Mouse (Mus musculus): ENCODE data around the gene Muc4. TPM values are rescaled to one million over a fixed set of nuclear protein-coding genes. Genes with fewer than 3 reads are reported as not detected.

Muc4 gene
- total and polyA plus RNA-seq, 2 experiments from 2014 or later: not detected

GRCm38 (mm10) chr16:32707824-32708456 lies 27.7 kb upstream of the Muc4 start:
- no peak overlapping the region for H3K4me3 ChIP-seq (ENCODE audit: low read depth, low read length)
- DNase-seq (ENCODE audit: low spot score) (no peak), ATAC-seq (ENCODE audit: low FRiP score) (no peak)
- WGBS: 74% methylated on average over 9 of the region's 9 CpGs
- no peaks in the 10 kb centered on the region for H3K27me3 ChIP-seq (ENCODE audit: insufficient read depth, low read length)
- no peak overlapping the region for H3K9ac ChIP-seq (replicated peaks; ENCODE audit: low read length, poor library complexity, severe bottlenecking)
- no peak overlapping the region for H3K4me2 ChIP-seq (ENCODE audit: low read depth, low read length, poor library complexity, severe bottlenecking)
- no peak for TF ChIP-seq CTCF (IDR thresholded peaks at IDR 0.05)
- no peaks in the 10 kb centered on the region for H3K36me3 ChIP-seq (ENCODE audit: insufficient read depth, low read length)
- H3K9me3 ChIP-seq (ENCODE audit: low read length): no peaks in the 10 kb centered on the region
- H3K27ac ChIP-seq (ENCODE audit: low read depth, low read length): no peak overlapping the region
- no peaks in the 10 kb centered on the region for H3K4me1 ChIP-seq (ENCODE audit: insufficient read depth, low read length)

- Histone ChIP-seq H3K4me1 (ENCODE audit: insufficient read depth, low read length) (no peaks in the 10 kb centered on the region), H3K4me2 (ENCODE audit: low read depth, low read length, poor library complexity, severe bottlenecking) (no peak overlapping the region), H3K9ac (replicated peaks; ENCODE audit: low read length, poor library complexity, severe bottlenecking) (no peak overlapping the region), H3K36me3 (ENCODE audit: insufficient read depth, low read length) (no peaks in the 10 kb centered on the region), H3K9me3 (ENCODE audit: low read length) (no peaks in the 10 kb centered on the region), H3K4me3 (ENCODE audit: low read depth, low read length) (no peak overlapping the region), H3K27me3 (ENCODE audit: insufficient read depth, low read length) (no peaks in the 10 kb centered on the region), H3K27ac (ENCODE audit: low read depth, low read length) (no peak overlapping the region)
- ATAC-seq (ENCODE audit: low FRiP score): no peak
- WGBS: 84% methylated on average over 10 of the region's 10 CpGs
- no peak for TF ChIP-seq CTCF (IDR thresholded peaks at IDR 0.05)
- no peak for DNase-seq (ENCODE audit: low spot score)
Measured at GRCm38 (mm10) chr16:32708457-32709033, 27.1 kb upstream of the Muc4 start.

GRCm38 (mm10) chr16:32709116-32709515 lies 26.6 kb upstream of the Muc4 start:
- 93% methylated on average over 8 of the region's 8 CpGs for WGBS
- H3K9ac ChIP-seq (replicated peaks; ENCODE audit: low read length, poor library complexity, severe bottlenecking): no peak overlapping the region
- ATAC-seq (ENCODE audit: low FRiP score): no peak

GRCm38 (mm10) chr16:32710426-32711070 lies 25.1 kb upstream of the Muc4 start:
- H3K4me2 ChIP-seq (ENCODE audit: low read depth, low read length, poor library complexity, severe bottlenecking): no peak overlapping the region
- TF ChIP-seq CTCF (IDR thresholded peaks at IDR 0.05): no peak
- no peaks in the 10 kb centered on the region for H3K4me1 ChIP-seq (ENCODE audit: insufficient read depth, low read length)
- H3K4me3 ChIP-seq (ENCODE audit: low read depth, low read length): no peak overlapping the region
- DNase-seq (ENCODE audit: low spot score) (no peak), ATAC-seq (ENCODE audit: low FRiP score) (no peak)
- no peak overlapping the region for H3K27ac ChIP-seq (ENCODE audit: low read depth, low read length)
- no peaks in the 10 kb centered on the region for H3K36me3 ChIP-seq (ENCODE audit: insufficient read depth, low read length)
- no peaks in the 10 kb centered on the region for H3K9me3 ChIP-seq (ENCODE audit: low read length)
- WGBS: 84% methylated on average over 14 of the region's 14 CpGs
- no peaks in the 10 kb centered on the region for H3K27me3 ChIP-seq (ENCODE audit: insufficient read depth, low read length)
- H3K9ac ChIP-seq (replicated peaks; ENCODE audit: low read length, poor library complexity, severe bottlenecking): no peak overlapping the region

More at GRCm38 (mm10) chr16:32709116-32709515, 26.6 kb upstream of the Muc4 start:
- no peaks in the 10 kb centered on the region for H3K27me3 ChIP-seq (ENCODE audit: insufficient read depth, low read length)
- H3K9me3 ChIP-seq (ENCODE audit: low read length): no peaks in the 10 kb centered on the region
- H3K36me3 ChIP-seq (ENCODE audit: insufficient read depth, low read length): no peaks in the 10 kb centered on the region
- no peaks in the 10 kb centered on the region for H3K4me1 ChIP-seq (ENCODE audit: insufficient read depth, low read length)
- H3K4me3 ChIP-seq (ENCODE audit: low read depth, low read length): no peak overlapping the region
- TF ChIP-seq CTCF (IDR thresholded peaks at IDR 0.05): no peak
- H3K27ac ChIP-seq (ENCODE audit: low read depth, low read length): no peak overlapping the region
- no peak overlapping the region for H3K4me2 ChIP-seq (ENCODE audit: low read depth, low read length, poor library complexity, severe bottlenecking)
- DNase-seq (ENCODE audit: low spot score): no peak

GRCm38 (mm10) chr16:32712202-32712601 lies 23.5 kb upstream of the Muc4 start:
- Histone ChIP-seq H3K36me3 (ENCODE audit: insufficient read depth, low read length) (no peaks in the 10 kb centered on the region), H3K9ac (replicated peaks; ENCODE audit: low read length, poor library complexity, severe bottlenecking) (no peak overlapping the region), H3K4me1 (ENCODE audit: insufficient read depth, low read length) (no peaks in the 10 kb centered on the region), H3K4me3 (ENCODE audit: low read depth, low read length) (no peak overlapping the region), H3K27me3 (ENCODE audit: insufficient read depth, low read length) (no peaks in the 10 kb centered on the region), H3K4me2 (ENCODE audit: low read depth, low read length, poor library complexity, severe bottlenecking) (no peak overlapping the region), H3K9me3 (ENCODE audit: low read length) (no peaks in the 10 kb centered on the region), H3K27ac (ENCODE audit: low read depth, low read length) (no peak overlapping the region)
- ATAC-seq (ENCODE audit: low FRiP score) (no peak), DNase-seq (ENCODE audit: low spot score) (no peak)
- WGBS: 85% methylated on average over 11 of the region's 11 CpGs
- TF ChIP-seq CTCF (IDR thresholded peaks at IDR 0.05): no peak

GRCm38 (mm10) chr16:32713556-32713955 lies 22.1 kb upstream of the Muc4 start:
- Histone ChIP-seq H3K9me3 (ENCODE audit: low read length) (no peaks in the 10 kb centered on the region), H3K27me3 (ENCODE audit: insufficient read depth, low read length) (no peaks in the 10 kb centered on the region), H3K4me1 (ENCODE audit: insufficient read depth, low read length) (no peaks in the 10 kb centered on the region), H3K27ac (ENCODE audit: low read depth, low read length) (no peak overlapping the region), H3K4me2 (ENCODE audit: low read depth, low read length, poor library complexity, severe bottlenecking) (no peak overlapping the region), H3K9ac (replicated peaks; ENCODE audit: low read length, poor library complexity, severe bottlenecking) (no peak overlapping the region), H3K4me3 (ENCODE audit: low read depth, low read length) (no peak overlapping the region), H3K36me3 (ENCODE audit: insufficient read depth, low read length) (no peaks in the 10 kb centered on the region)
- no peak for ATAC-seq (ENCODE audit: low FRiP score)
- 63% methylated on average over 6 of the region's 6 CpGs for WGBS
- DNase-seq (ENCODE audit: low spot score): no peak
- no peak for TF ChIP-seq CTCF (IDR thresholded peaks at IDR 0.05)
